Mouse (Mus musculus): ENCODE data around the gene Adam12. TPM values are rescaled to one million over a fixed set of nuclear protein-coding genes. Genes with fewer than 3 reads are reported as not detected.

The Adam12 gene
- polyA plus RNA-seq, 1 experiment from 2014 or later: 6.3 TPM

DNA sequence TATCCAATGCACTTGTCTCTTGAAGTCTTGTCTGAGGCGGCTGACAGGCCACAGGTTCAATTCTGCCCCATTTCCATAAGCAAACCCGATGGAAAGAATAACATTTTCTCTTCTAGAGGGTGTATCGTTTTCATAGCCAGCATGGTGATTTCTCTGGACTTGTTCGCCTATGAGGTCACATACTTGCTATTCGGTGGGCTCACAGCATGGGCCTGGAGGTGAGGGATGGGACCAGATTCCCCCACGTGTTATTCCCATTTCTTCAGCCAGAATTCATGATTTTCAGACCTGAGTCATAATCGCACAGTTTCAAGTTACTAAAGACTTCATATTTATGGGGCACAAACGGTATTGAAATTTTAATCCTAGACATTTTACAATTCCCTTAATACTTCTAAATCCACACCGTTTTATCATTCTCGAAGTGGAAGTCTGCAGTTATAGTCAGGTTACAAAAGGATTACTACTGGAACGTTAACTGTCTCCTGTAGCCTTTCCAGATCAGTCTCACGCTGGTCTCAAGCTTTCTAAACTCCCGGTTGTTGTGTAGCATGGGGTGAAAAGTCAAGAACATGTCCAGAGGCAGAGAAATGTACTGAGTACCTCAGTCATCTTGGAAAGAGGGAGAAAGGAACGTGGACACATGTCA lies 58.4 kb downstream of the Adam12 start:
- no peak for ATAC-seq (ENCODE audit: insufficient read depth, low FRiP score, low read depth)
- H3K27me3 ChIP-seq (replicated peaks): no peaks in the 10 kb centered on the region
- no peaks in the 10 kb centered on the region for H3K36me3 ChIP-seq
- no peak overlapping the region for H3K27ac ChIP-seq
- H3K4me3 ChIP-seq (replicated peaks): no peak overlapping the region
- no peaks in the 10 kb centered on the region for H3K9me3 ChIP-seq
- no peaks in the 10 kb centered on the region for H3K4me1 ChIP-seq
- 76% methylated on average over 14 of the region's 14 CpGs for WGBS
- H3K9ac ChIP-seq: no peak overlapping the region
- H3K4me2 ChIP-seq: no peak overlapping the region

DNA sequence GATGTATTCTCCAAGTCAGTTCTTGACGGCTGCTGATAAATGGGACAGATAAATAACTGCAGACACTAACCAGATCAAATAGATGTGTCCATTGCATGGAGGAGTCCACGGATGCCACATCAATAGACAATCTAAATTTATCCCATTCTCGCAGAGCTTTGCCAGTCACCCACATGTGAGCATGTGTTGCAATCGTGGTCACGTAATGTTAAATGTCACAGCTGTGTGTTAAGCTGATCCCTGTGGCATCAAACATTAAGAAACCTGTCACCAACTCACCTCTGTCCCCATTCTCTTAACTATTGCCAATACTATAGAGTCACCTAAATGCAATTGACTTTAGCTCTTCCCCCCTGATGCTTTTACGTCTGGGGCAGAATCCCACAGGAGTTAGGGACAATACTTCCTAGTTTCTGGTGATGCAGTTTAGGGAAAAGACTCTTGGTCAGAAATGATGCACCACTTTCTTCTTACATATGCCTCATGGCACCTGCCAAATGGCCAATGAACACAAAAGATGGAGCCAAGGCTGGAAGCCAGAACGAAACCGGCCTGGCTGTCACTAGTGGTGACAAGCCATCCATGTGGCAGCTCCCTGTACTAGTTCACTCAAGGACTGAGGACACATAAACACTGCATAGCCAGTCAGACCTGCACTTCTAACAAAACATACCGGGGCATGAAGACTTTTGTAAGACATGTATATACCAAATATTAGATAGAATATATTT lies 61.6 kb downstream of the Adam12 start:
- no peaks in the 10 kb centered on the region for H3K9me3 ChIP-seq
- H3K4me2 ChIP-seq: no peak overlapping the region
- no peaks in the 10 kb centered on the region for H3K4me1 ChIP-seq
- no peaks in the 10 kb centered on the region for H3K27me3 ChIP-seq (replicated peaks)
- H3K36me3 ChIP-seq: no peaks in the 10 kb centered on the region
- no peak overlapping the region for H3K27ac ChIP-seq
- no peak for ATAC-seq (ENCODE audit: insufficient read depth, low FRiP score, low read depth)
- no peak overlapping the region for H3K4me3 ChIP-seq (replicated peaks)
- 79% methylated on average over 9 of the region's 9 CpGs for WGBS
- H3K9ac ChIP-seq: no peak overlapping the region

DNA sequence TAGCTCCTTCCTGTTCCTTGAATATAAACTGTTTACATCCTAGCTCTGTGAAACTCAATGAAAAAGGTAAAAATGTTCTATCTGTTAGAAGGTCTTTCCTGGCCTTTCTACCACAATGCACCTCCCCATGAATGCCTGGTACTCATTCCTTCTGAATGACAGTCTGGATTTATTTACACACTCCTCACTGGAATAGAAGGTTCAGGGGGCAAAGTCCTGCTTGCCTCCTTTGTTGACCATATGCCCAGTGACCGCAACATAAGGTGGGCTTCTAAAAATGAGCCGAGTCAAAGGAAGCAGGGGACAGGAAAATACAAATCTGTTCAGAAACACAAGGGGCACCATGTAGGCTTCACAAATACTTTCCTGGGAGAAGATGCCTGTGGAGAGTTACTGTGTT lies 62.2 kb downstream of the Adam12 start:
- Histone ChIP-seq H3K4me3 (replicated peaks) (no peak overlapping the region), H3K4me1 (no peaks in the 10 kb centered on the region), H3K9me3 (no peaks in the 10 kb centered on the region), H3K27me3 (replicated peaks) (no peaks in the 10 kb centered on the region), H3K36me3 (no peaks in the 10 kb centered on the region), H3K27ac (no peak overlapping the region), H3K9ac (no peak overlapping the region), H3K4me2 (no peak overlapping the region)
- ATAC-seq (ENCODE audit: insufficient read depth, low FRiP score, low read depth): no peak
- 65% methylated on average over 2 of the region's 2 CpGs for WGBS

DNA sequence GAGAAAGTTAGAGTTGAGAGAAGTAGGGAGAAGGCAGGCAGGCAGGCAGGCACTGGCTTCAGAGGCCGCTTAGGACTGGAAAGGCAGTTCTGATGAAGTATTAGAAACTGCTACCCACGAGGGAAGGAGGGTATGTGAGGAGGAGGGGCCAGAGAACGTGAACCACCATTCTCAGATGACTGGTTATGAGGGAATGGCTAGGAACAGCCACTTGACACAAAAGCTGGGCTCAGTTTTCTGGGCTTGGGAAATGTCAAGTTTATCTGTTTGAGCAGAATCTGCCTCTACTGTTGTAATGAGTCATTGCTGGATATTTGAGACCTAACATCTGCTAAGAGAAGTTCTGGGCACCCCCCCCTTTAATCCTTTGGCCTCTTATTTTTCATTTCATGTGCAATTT lies 64.4 kb downstream of the Adam12 start:
- no peak overlapping the region for H3K9ac ChIP-seq
- no peak overlapping the region for H3K27ac ChIP-seq
- H3K4me3 ChIP-seq (replicated peaks): no peak overlapping the region
- H3K27me3 ChIP-seq (replicated peaks): no peaks in the 10 kb centered on the region
- no peaks in the 10 kb centered on the region for H3K4me1 ChIP-seq
- H3K4me2 ChIP-seq: no peak overlapping the region
- H3K9me3 ChIP-seq: no peaks in the 10 kb centered on the region
- no peaks in the 10 kb centered on the region for H3K36me3 ChIP-seq
- 12% methylated on average over 3 of the region's 3 CpGs for WGBS
- ATAC-seq (ENCODE audit: insufficient read depth, low FRiP score, low read depth): no peak; the same call in 1 of the 2 replicates

DNA sequence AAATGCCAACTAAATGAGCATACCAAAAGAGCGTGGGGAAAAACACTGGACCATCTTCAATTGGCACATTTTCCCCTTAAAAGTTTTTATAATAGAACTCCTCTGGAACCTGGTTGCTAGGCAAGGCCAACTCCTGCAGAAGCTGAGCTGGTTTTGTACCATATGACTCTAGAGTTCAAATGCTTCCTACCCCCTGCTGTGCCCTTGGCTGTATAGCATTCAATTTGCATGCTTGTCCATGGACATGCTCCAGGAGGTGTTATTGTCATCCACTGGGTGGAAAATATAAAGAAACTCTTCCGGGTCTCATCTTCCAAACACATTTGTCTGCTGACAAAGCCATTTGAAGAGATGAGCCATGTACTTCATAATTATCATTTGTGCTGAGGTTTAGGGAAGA lies 68.2 kb downstream of the Adam12 start:
- Histone ChIP-seq H3K4me3 (replicated peaks) (no peak overlapping the region), H3K4me2 (no peak overlapping the region), H3K36me3 (no peaks in the 10 kb centered on the region), H3K27me3 (replicated peaks) (no peaks in the 10 kb centered on the region), H3K9me3 (no peaks in the 10 kb centered on the region), H3K9ac (no peak overlapping the region), H3K27ac (no peak overlapping the region), H3K4me1 (no peaks in the 10 kb centered on the region)
- WGBS: 91% methylated on average over 2 of the region's 2 CpGs
- ATAC-seq (ENCODE audit: insufficient read depth, low FRiP score, low read depth): no peak

DNA sequence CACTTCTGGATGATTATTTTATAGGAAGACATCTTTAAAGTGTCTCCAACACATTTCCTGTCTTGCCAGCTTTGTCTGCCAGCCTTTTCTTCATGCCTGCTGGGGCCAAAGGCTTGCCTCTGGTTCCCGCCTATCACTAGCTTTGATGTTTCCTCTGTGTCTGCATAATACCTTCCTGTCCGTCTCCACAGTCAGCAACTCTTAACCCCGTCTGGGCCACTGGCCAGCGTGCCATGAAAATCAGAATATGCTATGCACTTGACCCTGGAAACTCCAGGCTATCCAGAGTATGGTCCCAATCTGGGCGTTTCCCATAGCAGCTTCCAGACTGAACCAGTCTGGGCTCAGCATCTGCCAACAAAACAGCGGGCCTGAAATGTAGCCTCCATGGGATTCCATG lies 69.1 kb downstream of the Adam12 start:
- no peak for ATAC-seq (ENCODE audit: insufficient read depth, low FRiP score, low read depth)
- Histone ChIP-seq H3K9ac (no peak overlapping the region), H3K4me3 (replicated peaks) (no peak overlapping the region), H3K27ac (no peak overlapping the region), H3K4me1 (no peaks in the 10 kb centered on the region), H3K27me3 (replicated peaks) (no peaks in the 10 kb centered on the region), H3K36me3 (no peaks in the 10 kb centered on the region), H3K9me3 (no peaks in the 10 kb centered on the region), H3K4me2 (no peak overlapping the region)
- WGBS: 58% methylated on average over 6 of the region's 6 CpGs

DNA sequence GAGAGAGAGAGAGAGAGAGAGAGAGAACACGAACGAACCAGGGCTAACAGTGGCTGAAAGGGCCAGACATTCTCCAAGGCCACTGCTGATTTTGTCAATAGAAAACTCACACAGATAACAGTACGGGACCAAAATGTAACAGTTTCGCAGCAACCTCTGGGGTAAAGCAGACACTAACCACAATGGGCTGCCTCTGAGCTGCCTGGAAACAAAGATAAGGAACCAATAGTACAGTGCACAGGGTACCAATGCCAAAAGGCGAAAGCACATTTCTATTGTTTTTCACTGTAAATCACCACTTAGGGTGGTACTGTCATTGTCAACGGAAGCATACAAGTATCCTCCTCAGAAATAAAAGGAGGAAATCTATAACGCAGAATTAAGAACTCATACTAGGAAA lies 72.3 kb downstream of the Adam12 start:
- no peak overlapping the region for H3K4me2 ChIP-seq

DNA sequence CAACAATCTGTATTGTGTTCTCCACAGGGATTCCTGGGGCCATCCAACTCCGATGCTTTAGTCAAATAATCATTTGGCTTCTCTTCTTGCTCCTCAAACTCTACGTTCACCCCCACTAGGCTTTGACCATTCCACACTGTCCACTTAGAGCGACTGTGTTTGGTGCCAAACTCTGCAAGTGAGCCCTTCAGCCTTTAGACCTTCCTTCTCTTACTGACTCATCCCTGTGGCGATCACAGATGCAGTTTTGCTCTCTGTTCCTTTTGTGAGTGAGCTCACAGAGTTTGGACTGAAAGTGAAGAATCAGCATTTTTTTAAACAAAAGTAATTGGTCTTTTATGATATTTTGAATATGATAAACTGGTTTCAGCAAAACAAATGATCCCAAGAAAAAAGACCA lies 80.6 kb downstream of the Adam12 start:
- Histone ChIP-seq H3K27ac (no peak overlapping the region), H3K4me3 (replicated peaks) (no peak overlapping the region), H3K4me2 (no peak overlapping the region), H3K36me3 (no peaks in the 10 kb centered on the region), H3K4me1 (no peaks in the 10 kb centered on the region), H3K9me3 (no peaks in the 10 kb centered on the region), H3K9ac (no peak overlapping the region), H3K27me3 (replicated peaks) (no peaks in the 10 kb centered on the region)
- WGBS: 71% methylated on average over 4 of the region's 4 CpGs
- ATAC-seq (ENCODE audit: insufficient read depth, low FRiP score, low read depth): no peak

More for the DNA sequence above, 72.3 kb downstream of the Adam12 start:
- no peaks in the 10 kb centered on the region for H3K36me3 ChIP-seq
- no peak overlapping the region for H3K27ac ChIP-seq
- no peak for ATAC-seq (ENCODE audit: insufficient read depth, low FRiP score, low read depth)
- H3K4me3 ChIP-seq (replicated peaks): no peak overlapping the region
- no peak overlapping the region for H3K9ac ChIP-seq
- WGBS: 72% methylated on average over 7 of the region's 7 CpGs
- no peaks in the 10 kb centered on the region for H3K4me1 ChIP-seq
- no peaks in the 10 kb centered on the region for H3K27me3 ChIP-seq (replicated peaks)
- H3K9me3 ChIP-seq: no peaks in the 10 kb centered on the region

DNA sequence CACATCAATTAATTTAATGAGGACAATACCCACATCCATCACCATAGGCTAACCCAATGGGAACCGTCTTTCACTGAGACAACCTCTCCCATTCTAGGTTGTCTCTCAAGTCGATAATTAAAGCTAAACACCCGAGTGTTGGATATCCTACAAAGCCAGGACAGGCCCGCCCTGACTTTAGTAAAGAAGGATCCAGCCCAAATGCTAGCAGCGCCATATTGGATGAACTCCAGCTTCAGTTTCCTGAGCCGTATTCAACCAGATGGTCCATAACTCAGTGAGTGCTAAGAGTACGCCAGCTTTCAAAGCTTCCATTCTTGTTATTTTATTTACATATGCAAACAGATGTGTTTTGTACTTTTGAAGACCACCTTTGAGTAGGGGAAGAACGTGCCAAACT lies 81.6 kb downstream of the Adam12 start:
- no peak overlapping the region for H3K4me2 ChIP-seq
- 63% methylated on average over 8 of the region's 8 CpGs for WGBS
- H3K27ac ChIP-seq: no peak overlapping the region
- H3K27me3 ChIP-seq (replicated peaks): no peaks in the 10 kb centered on the region
- H3K4me3 ChIP-seq (replicated peaks): no peak overlapping the region
- no peaks in the 10 kb centered on the region for H3K36me3 ChIP-seq
- no peak for ATAC-seq (ENCODE audit: insufficient read depth, low FRiP score, low read depth)
- no peaks in the 10 kb centered on the region for H3K9me3 ChIP-seq
- no peaks in the 10 kb centered on the region for H3K4me1 ChIP-seq
- no peak overlapping the region for H3K9ac ChIP-seq

DNA sequence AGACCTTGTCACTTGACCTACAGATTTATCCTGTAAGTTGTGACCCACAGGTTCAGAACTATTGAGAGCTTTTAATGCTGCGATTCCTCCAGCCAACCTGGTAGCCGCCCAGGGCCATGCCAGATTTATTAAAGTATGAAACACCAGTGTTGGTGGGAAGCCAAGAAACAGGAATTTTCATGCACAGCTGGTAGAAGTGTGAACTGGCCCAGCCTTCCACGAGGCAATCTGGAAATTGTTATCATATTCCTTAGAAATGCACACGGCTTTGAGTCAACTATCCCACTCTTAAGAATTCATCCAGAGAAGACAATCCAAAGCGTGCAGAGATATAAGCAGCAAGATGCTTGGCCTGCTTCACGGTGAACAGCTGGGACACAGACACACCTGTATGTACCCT lies 82.6 kb downstream of the Adam12 start:
- no peaks in the 10 kb centered on the region for H3K9me3 ChIP-seq
- H3K4me1 ChIP-seq: no peaks in the 10 kb centered on the region
- ATAC-seq (ENCODE audit: insufficient read depth, low FRiP score, low read depth): no peak
- H3K27me3 ChIP-seq (replicated peaks): no peaks in the 10 kb centered on the region
- no peak overlapping the region for H3K9ac ChIP-seq
- WGBS: 53% methylated on average over 6 of the region's 6 CpGs
- H3K4me2 ChIP-seq: no peak overlapping the region
- no peak overlapping the region for H3K27ac ChIP-seq
- H3K4me3 ChIP-seq (replicated peaks): no peak overlapping the region
- no peaks in the 10 kb centered on the region for H3K36me3 ChIP-seq

DNA sequence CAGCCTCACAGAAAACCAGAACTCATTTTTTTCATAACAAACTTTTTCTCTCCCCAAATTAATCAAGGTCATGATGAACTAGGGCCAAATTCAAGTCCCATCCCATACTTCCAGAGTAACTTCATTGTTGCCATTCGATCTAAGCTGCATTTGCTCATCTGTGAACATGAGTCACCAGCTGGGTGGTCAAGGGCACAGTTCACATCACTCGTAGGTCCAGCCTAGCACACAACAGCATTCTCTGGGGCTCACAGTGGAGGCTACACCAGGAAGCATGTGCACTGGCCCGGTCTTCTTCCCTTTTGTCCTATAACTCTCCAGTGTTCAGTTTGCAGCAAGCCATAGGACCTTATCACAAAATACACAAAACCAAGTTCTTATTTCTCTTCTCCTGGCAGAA lies 84.4 kb downstream of the Adam12 start:
- H3K4me1 ChIP-seq: no peaks in the 10 kb centered on the region
- no peaks in the 10 kb centered on the region for H3K9me3 ChIP-seq
- no peak overlapping the region for H3K27ac ChIP-seq
- no peak overlapping the region for H3K9ac ChIP-seq
- no peaks in the 10 kb centered on the region for H3K36me3 ChIP-seq
- 76% methylated on average over 3 of the region's 3 CpGs for WGBS
- H3K4me3 ChIP-seq (replicated peaks): no peak overlapping the region
- no peaks in the 10 kb centered on the region for H3K27me3 ChIP-seq (replicated peaks)
- no peak for ATAC-seq (ENCODE audit: insufficient read depth, low FRiP score, low read depth)
- no peak overlapping the region for H3K4me2 ChIP-seq

DNA sequence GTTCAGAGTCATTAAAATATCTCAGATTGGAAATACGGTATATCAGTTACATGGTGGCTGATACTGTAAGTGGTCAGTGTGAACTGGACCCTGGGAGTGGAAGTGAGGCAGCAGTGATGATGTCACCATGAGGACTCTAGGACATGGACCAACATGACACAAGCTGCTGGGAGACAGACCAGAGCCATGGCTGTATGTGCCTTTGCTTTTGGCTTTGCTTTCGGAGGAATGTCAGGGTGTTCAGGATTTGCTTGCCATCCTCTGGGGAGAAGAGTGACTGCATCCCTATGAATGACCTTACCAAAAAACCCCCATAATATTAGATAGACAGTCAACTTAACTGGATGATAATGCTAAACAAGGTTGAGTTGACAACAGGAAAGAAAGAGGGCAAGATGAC lies 85.1 kb downstream of the Adam12 start:
- WGBS: 94% methylated on average over 2 of the region's 2 CpGs
- Histone ChIP-seq H3K9me3 (no peaks in the 10 kb centered on the region), H3K27me3 (replicated peaks) (no peaks in the 10 kb centered on the region), H3K4me3 (replicated peaks) (no peak overlapping the region), H3K36me3 (no peaks in the 10 kb centered on the region), H3K4me2 (no peak overlapping the region), H3K4me1 (no peaks in the 10 kb centered on the region), H3K27ac (no peak overlapping the region), H3K9ac (no peak overlapping the region)
- ATAC-seq (ENCODE audit: insufficient read depth, low FRiP score, low read depth): no peak

All from stomach, embryonic 15.5 days (tissue).